Mouse (Mus musculus) spleen, adult 2 months (tissue): ENCODE measurements around the gene Fcgr2b. TPM values are rescaled to one million over a fixed set of nuclear protein-coding genes. Genes with fewer than 3 reads are reported as not detected.

Source experiments
- DNase-seq, 2 experiments: peaks; one replicate each; pipeline versions ENCODE4 v3.0.0 to v3.0.0-alpha.2; 2012 to 2021; ENCODE audit warnings: low spot score in 2 of 2, low read depth in 1 of 2
- H3K27ac ChIP-seq: fragments of 200-500 bp; 2 replicates; pipeline ENCODE4 v1.5.1; 2012; ENCODE audit warnings: low read length, inconsistent platforms; ENCODE audit not compliant: insufficient read depth
- H3K27me3 ChIP-seq: fragments of 200-500 bp; 2 replicates; pipeline ENCODE4 v1.6.1; 2012; ENCODE audit warnings: mild to moderate bottlenecking, moderate library complexity, low read length, inconsistent platforms; ENCODE audit not compliant: control insufficient read depth, insufficient read depth
- H3K36me3 ChIP-seq: fragments of 200-500 bp; 2 replicates; pipeline ENCODE4 v1.6.1; 2012; ENCODE audit warnings: mild to moderate bottlenecking, low read length, inconsistent platforms; ENCODE audit not compliant: control insufficient read depth, insufficient read depth
- H3K4me1 ChIP-seq: fragments of 200-500 bp; 2 replicates; pipeline ENCODE4 v1.6.1; 2011; ENCODE audit warnings: inconsistent platforms; ENCODE audit not compliant: control insufficient read depth, insufficient read depth, insufficient read length
- H3K4me3 ChIP-seq: fragments of 200-500 bp; 2 replicates; pipeline ENCODE4 v1.5.1; 2011; ENCODE audit warnings: mild to moderate bottlenecking, inconsistent platforms; ENCODE audit not compliant: insufficient read depth, insufficient read length; ENCODE audit errors: extremely low read depth
- CTCF ChIP-seq: fragments of 200-500 bp; IDR thresholded peaks from 2 replicates; pipeline ENCODE4 v1.5.1; 2011; ENCODE audit warnings: mild to moderate bottlenecking, inconsistent platforms; ENCODE audit not compliant: insufficient read depth, insufficient read length, insufficient replicate concordance; ENCODE audit errors: extremely low read depth
- POLR2A ChIP-seq: fragments of 200-500 bp; IDR thresholded peaks from 2 replicates; pipeline ENCODE4 v1.6.1; 2011; ENCODE audit warnings: low read depth, low read length, inconsistent platforms
- WGBS: fragments of 180-500 bp; shearing (Covaris S2); methylation state at CpG from one replicate; pipeline ENCODE4 v1.1.7; 2018; 5-methylcytosine and 5-hydroxymethylcytosine counted together
- polyA plus RNA-seq: library from polyadenylated mRNA; depleted of rRNA; stranded (reverse); fragments of >200 nt; gene quantifications from 2 replicates; pipeline ENCODE4 v1.2.3, GENCODE M21; 2012

Fcgr2b gene
- polyA plus RNA-seq, 1 experiment = 71.3 TPM

- DNase-seq = no peak
- no peak for TF ChIP-seq POLR2A
- TF ChIP-seq CTCF = peak; percentile 19; the same call in 1 of the 2 replicates
These were observed 30.6 kb upstream of the Fcgr2b start for GRCm38 (mm10) chr1:171006905-171007304.

GRCm38 (mm10) chr1:171006335-171006734 is 30.0 kb upstream of the Fcgr2b start:
- TF ChIP-seq CTCF (no peak), POLR2A (no peak)
- H3K4me3 ChIP-seq = no peak overlapping the region
- H3K27ac ChIP-seq = peak overlapping the region; percentile 81
- peaks cover 7% of the 10 kb centered on the region; the same call in 1 of the 2 replicates for H3K4me1 ChIP-seq
- 26% methylated on average over 4 of the region's 4 CpGs for WGBS
- peak in 1 of 2 experiments; percentile 58 for DNase-seq
- H3K27me3 ChIP-seq = no peaks in the 10 kb centered on the region
- no peaks in the 10 kb centered on the region for H3K36me3 ChIP-seq

More at GRCm38 (mm10) chr1:171006905-171007304, 30.6 kb upstream of the Fcgr2b start:
- H3K4me1 ChIP-seq = peaks cover 7% of the 10 kb centered on the region; the same call in 1 of the 2 replicates
- H3K4me3 ChIP-seq = no peak overlapping the region
- 92% methylated on average over 2 of the region's 2 CpGs for WGBS
- no peaks in the 10 kb centered on the region for H3K27me3 ChIP-seq
- H3K36me3 ChIP-seq = no peaks in the 10 kb centered on the region
- H3K27ac ChIP-seq = peak overlapping the region; percentile 81

GRCm38 (mm10) chr1:171005586-171005985 is 29.2 kb upstream of the Fcgr2b start:
- Histone ChIP-seq H3K27me3 (no peaks in the 10 kb centered on the region), H3K27ac (no peak overlapping the region), H3K4me1 (peaks cover 7% of the 10 kb centered on the region; the same call in 1 of the 2 replicates), H3K36me3 (no peaks in the 10 kb centered on the region), H3K4me3 (no peak overlapping the region)
- TF ChIP-seq CTCF = no peak
- no peak for TF ChIP-seq POLR2A
- DNase-seq = no peak

- H3K4me1 ChIP-seq = peaks cover 7% of the 10 kb centered on the region; the same call in 1 of the 2 replicates
- H3K36me3 ChIP-seq = no peaks in the 10 kb centered on the region
- WGBS = 74% methylated on average over 6 of the region's 6 CpGs
These were observed 28.7 kb upstream of the Fcgr2b start for GRCm38 (mm10) chr1:171005081-171005480.

GRCm38 (mm10) chr1:170999811-171000210 is 23.5 kb upstream of the Fcgr2b start:
- Histone ChIP-seq H3K27me3 (no peaks in the 10 kb centered on the region), H3K27ac (no peak overlapping the region), H3K4me3 (no peak overlapping the region), H3K4me1 (peaks cover 1% of the 10 kb centered on the region; the same call in 1 of the 2 replicates), H3K36me3 (no peaks in the 10 kb centered on the region)
- TF ChIP-seq POLR2A = no peak
- TF ChIP-seq CTCF = no peak
- DNase-seq = no peak

More at GRCm38 (mm10) chr1:171005081-171005480, 28.7 kb upstream of the Fcgr2b start:
- Histone ChIP-seq H3K27ac (no peak overlapping the region), H3K27me3 (no peaks in the 10 kb centered on the region), H3K4me3 (no peak overlapping the region)
- TF ChIP-seq POLR2A = no peak
- TF ChIP-seq CTCF = no peak
- no peak for DNase-seq

GRCm38 (mm10) chr1:170997756-170998655 is 21.7 kb upstream of the Fcgr2b start:
- TF ChIP-seq POLR2A (no peak), CTCF (no peak)
- Histone ChIP-seq H3K27ac (peak overlapping the region; percentile 55), H3K4me1 (peaks cover 3% of the 10 kb centered on the region; the same call in 1 of the 2 replicates), H3K27me3 (no peaks in the 10 kb centered on the region), H3K36me3 (no peaks in the 10 kb centered on the region), H3K4me3 (peak overlapping the region; percentile 62)
- no peak for DNase-seq
- 10% methylated on average over 21 of the region's 21 CpGs for WGBS

GRCm38 (mm10) chr1:170996753-170997152 is 20.4 kb upstream of the Fcgr2b start:
- Histone ChIP-seq H3K4me1 (peaks cover 3% of the 10 kb centered on the region; the same call in 1 of the 2 replicates), H3K4me3 (no peak overlapping the region), H3K27ac (no peak overlapping the region), H3K36me3 (no peaks in the 10 kb centered on the region), H3K27me3 (no peaks in the 10 kb centered on the region)
- TF ChIP-seq POLR2A (no peak), CTCF (peak; percentile 82; the same call in 1 of the 2 replicates)
- WGBS = 41% methylated on average over 3 of the region's 3 CpGs
- peak in 1 of 2 experiments; percentile 73 for DNase-seq
